Mouse (Mus musculus) CD4-positive, CD25-positive, alpha-beta regulatory T cell, adult 2 months (primary cell): Measurements from ENCODE around the gene Xntrpc.

Experiments used
- DNase-seq: peaks from one replicate; pipeline ENCODE4 v3.0.0-alpha.2; 2012; ENCODE audit warnings: low read depth, low spot score

The Xntrpc gene

GRCm38 (mm10) chr7:102081784-102082183 is 16.3 kb downstream of the Xntrpc start:
- DNase-seq = no peak

- DNase-seq = no peak
These were observed 17.3 kb downstream of the Xntrpc start, which contains the start of gene Trpc2 for GRCm38 (mm10) chr7:102082816-102083215. TSS of gene Trpc2 (plus strand) at chr7:102083116.

- no peak for DNase-seq
These were observed 18.7 kb downstream of the Xntrpc start for GRCm38 (mm10) chr7:102084041-102084696.

GRCm38 (mm10) chr7:102087336-102087735 is 21.8 kb downstream of the Xntrpc start:
- no peak for DNase-seq

GRCm38 (mm10) chr7:102099760-102100661 is 34.5 kb downstream of the Xntrpc start:
- peak; percentile 79 for DNase-seq

- DNase-seq = no peak
These were observed 35.4 kb downstream of the Xntrpc start for GRCm38 (mm10) chr7:102100868-102101267.

GRCm38 (mm10) chr7:102101487-102101886 is 36.0 kb downstream of the Xntrpc start, which contains the start of gene Art1:
TSS of gene Art1 (plus strand) at chr7:102101743.
- DNase-seq = no peak

GRCm38 (mm10) chr7:102102241-102102640 is 36.7 kb downstream of the Xntrpc start:
- no peak for DNase-seq

- DNase-seq = no peak
These were observed 37.2 kb downstream of the Xntrpc start for GRCm38 (mm10) chr7:102102696-102103095.

- no peak for DNase-seq
These were observed 38.0 kb downstream of the Xntrpc start for GRCm38 (mm10) chr7:102103555-102103954.

- no peak for DNase-seq
These were observed 38.6 kb downstream of the Xntrpc start for GRCm38 (mm10) chr7:102104126-102104525.

- peak; percentile 33 for DNase-seq
These were observed 41.2 kb downstream of the Xntrpc start for GRCm38 (mm10) chr7:102106700-102107141.

GRCm38 (mm10) chr7:102108206-102108605 is 42.7 kb downstream of the Xntrpc start:
- DNase-seq = no peak

- DNase-seq = no peak
These were observed 43.7 kb downstream of the Xntrpc start, which contains the start of gene Art5 for GRCm38 (mm10) chr7:102109171-102109570. TSS of gene Art5 (minus strand) at chr7:102109489.

GRCm38 (mm10) chr7:102109746-102110145 is 44.2 kb downstream of the Xntrpc start:
- DNase-seq = no peak

GRCm38 (mm10) chr7:102113151-102113729 is 47.7 kb downstream of the Xntrpc start:
- DNase-seq = no peak

- DNase-seq = no peak
These were observed 51.2 kb downstream of the Xntrpc start, which contains the start of gene Chrna10 for GRCm38 (mm10) chr7:102116579-102117331. TSS of gene Chrna10 (minus strand) at chr7:102116828.

- no peak for DNase-seq
These were observed 51.9 kb downstream of the Xntrpc start for GRCm38 (mm10) chr7:102117382-102117781.

GRCm38 (mm10) chr7:102120326-102120725 is 54.8 kb downstream of the Xntrpc start:
- no peak for DNase-seq

GRCm38 (mm10) chr7:102132395-102132794 is 66.9 kb downstream of the Xntrpc start:
- DNase-seq = no peak

GRCm38 (mm10) chr7:102137464-102137863 is 72.0 kb downstream of the Xntrpc start:
- peak; percentile 60 for DNase-seq
